Mouse (Mus musculus): ENCODE results near the gene Ccdc42. TPM values are rescaled to one million over a fixed set of nuclear protein-coding genes. Genes with fewer than 3 reads are reported as not detected.

Gene Ccdc42
- 0.92 and 1.5 TPM in 2 replicates for polyA plus RNA-seq (2014; fragmentation: Nextera tagmentation; extraction: Ambion mirVana)

DNA sequence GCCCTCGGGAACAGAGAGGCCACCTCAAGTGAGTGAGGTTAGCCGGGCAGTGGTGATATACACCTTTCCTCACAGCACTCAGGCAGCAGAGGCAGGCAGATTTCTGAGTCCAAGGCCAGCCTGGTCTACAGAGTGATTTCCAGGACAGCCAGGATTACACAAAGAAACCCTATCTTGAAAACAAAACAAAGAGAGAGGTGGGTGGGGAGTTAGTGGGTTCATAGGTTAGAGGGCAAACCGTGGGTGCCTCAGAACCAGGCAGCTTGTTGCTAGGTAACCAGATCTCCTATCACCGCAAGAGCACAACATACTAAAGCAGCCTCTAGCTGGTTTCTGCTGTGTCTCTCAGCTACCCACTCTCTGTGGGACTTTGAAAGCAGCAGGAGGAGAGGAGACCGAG, at the start of gene Ccdc42:
Ccdc42 (plus strand) TSS at position 301 of the 400 bp plus-strand sequence.
- 66% methylated on average over 5 of the region's 5 CpGs for WGBS
- H3K4me1 ChIP-seq (ENCODE audit: control insufficient read depth, insufficient read depth, low read length) = peaks cover 4% of the 10 kb centered on the region
- H3K4me3 ChIP-seq (ENCODE audit: low read depth, low read length) = no peak within 1 kb of the TSS
- no peak within 1 kb of the TSS for H3K4me2 ChIP-seq
- H3K27me3 ChIP-seq (ENCODE audit: control insufficient read depth, insufficient read depth, low read length) = 0 out of 2 replicates have a peak, but pooled peaks cover 3% of the 10 kb centered on the region
- H3K9ac ChIP-seq (ENCODE audit: low read length) = no peak within 1 kb of the TSS
- H3K9me3 ChIP-seq (ENCODE audit: control insufficient read depth, low read length) = no peaks in the 10 kb centered on the region
- no peak within 1 kb of the TSS for H3K27ac ChIP-seq (ENCODE audit: low read depth, low read length)
- ATAC-seq (ENCODE audit: low FRiP score) = no peak
- H3K36me3 ChIP-seq (ENCODE audit: control insufficient read depth, insufficient read depth, low read length) = no peaks in the 10 kb centered on the region
- DNase-seq (ENCODE audit: low spot score, missing footprints) = peak; percentile 81

DNA sequence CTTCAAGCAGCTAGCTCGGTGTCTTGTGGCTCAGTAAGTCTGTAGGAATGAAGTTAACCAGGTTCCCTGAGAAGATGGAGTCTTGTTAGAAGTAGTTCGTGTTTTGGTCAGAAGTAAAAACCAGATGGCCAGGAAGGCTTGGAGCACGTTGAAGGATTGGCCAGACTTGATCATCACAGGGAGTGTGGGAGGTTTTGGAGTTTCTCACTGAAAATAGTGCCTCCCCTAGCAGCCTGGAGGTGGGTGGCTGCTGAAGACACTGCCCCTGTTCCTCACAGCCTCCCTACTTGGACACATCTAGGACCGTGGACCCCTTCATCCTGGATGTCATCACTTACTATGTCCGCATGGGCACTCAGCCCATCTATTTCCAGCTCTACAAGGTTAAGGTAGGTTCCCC, 47.2 kb upstream of the Ccdc42 start:
- DNase-seq (ENCODE audit: low spot score, missing footprints) (peak; percentile 56), ATAC-seq (ENCODE audit: low FRiP score) (no peak)
- 64% methylated on average over 5 of the region's 5 CpGs for WGBS
- Histone ChIP-seq H3K9me3 (ENCODE audit: control insufficient read depth, low read length) (no peaks in the 10 kb centered on the region), H3K4me3 (ENCODE audit: low read depth, low read length) (no peak overlapping the region), H3K9ac (ENCODE audit: low read length) (no peak overlapping the region), H3K27ac (ENCODE audit: low read depth, low read length) (no peak overlapping the region), H3K27me3 (ENCODE audit: control insufficient read depth, insufficient read depth, low read length) (no peaks in the 10 kb centered on the region), H3K36me3 (ENCODE audit: control insufficient read depth, insufficient read depth, low read length) (no peaks in the 10 kb centered on the region), H3K4me1 (ENCODE audit: control insufficient read depth, insufficient read depth, low read length) (no peaks in the 10 kb centered on the region), H3K4me2 (no peak overlapping the region)

GRCm38 (mm10) chr11:68544554-68544953, 42.3 kb upstream of the Ccdc42 start:
- H3K9ac ChIP-seq (ENCODE audit: low read length) = no peak overlapping the region
- no peaks in the 10 kb centered on the region for H3K9me3 ChIP-seq (ENCODE audit: control insufficient read depth, low read length)
- no peaks in the 10 kb centered on the region for H3K27me3 ChIP-seq (ENCODE audit: control insufficient read depth, insufficient read depth, low read length)
- no peak overlapping the region for H3K4me3 ChIP-seq (ENCODE audit: low read depth, low read length)
- WGBS = 14% methylated on average over 8 of the region's 8 CpGs
- ATAC-seq (ENCODE audit: low FRiP score) (no peak), DNase-seq (ENCODE audit: low spot score, missing footprints) (peak; percentile 79)
- no peak overlapping the region for H3K4me2 ChIP-seq
- no peaks in the 10 kb centered on the region for H3K4me1 ChIP-seq (ENCODE audit: control insufficient read depth, insufficient read depth, low read length)
- H3K36me3 ChIP-seq (ENCODE audit: control insufficient read depth, insufficient read depth, low read length) = no peaks in the 10 kb centered on the region
- H3K27ac ChIP-seq (ENCODE audit: low read depth, low read length) = no peak overlapping the region

GRCm38 (mm10) chr11:68545172-68545571, 41.6 kb upstream of the Ccdc42 start:
- WGBS = 55% methylated on average over 7 of the region's 7 CpGs
- Histone ChIP-seq H3K4me2 (no peak overlapping the region), H3K27me3 (ENCODE audit: control insufficient read depth, insufficient read depth, low read length) (no peaks in the 10 kb centered on the region), H3K9ac (ENCODE audit: low read length) (no peak overlapping the region), H3K4me3 (ENCODE audit: low read depth, low read length) (no peak overlapping the region), H3K9me3 (ENCODE audit: control insufficient read depth, low read length) (no peaks in the 10 kb centered on the region), H3K27ac (ENCODE audit: low read depth, low read length) (no peak overlapping the region), H3K36me3 (ENCODE audit: control insufficient read depth, insufficient read depth, low read length) (no peaks in the 10 kb centered on the region), H3K4me1 (ENCODE audit: control insufficient read depth, insufficient read depth, low read length) (no peaks in the 10 kb centered on the region)
- ATAC-seq (ENCODE audit: low FRiP score) (no peak), DNase-seq (ENCODE audit: low spot score, missing footprints) (no peak)

DNA sequence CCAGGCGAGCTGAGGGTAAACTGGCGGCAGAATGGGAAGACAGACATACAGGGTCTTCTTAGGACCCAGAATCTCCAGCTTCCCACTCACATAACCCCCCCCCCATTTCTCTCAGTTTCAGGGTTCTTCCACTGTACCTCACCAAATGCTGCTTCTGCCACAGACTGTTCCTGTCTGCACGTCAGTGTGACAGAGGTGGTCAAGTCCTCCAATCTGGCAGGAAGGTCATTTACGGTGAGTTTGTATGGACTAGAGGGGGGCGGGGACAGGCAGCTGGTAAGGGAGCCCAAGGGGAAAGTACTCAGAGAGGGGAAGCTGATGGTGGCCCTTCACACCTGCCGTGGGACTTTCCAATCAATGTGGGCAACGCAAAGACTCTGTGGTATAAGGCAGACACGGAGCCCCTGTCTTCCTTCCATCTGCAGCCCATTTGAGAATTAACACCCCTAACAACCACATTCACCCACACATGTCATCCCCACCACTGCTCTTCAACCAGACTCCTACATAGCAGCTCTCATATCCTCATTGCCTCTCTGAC, 41.1 kb upstream of the Ccdc42 start:
- no peak overlapping the region for H3K9ac ChIP-seq (ENCODE audit: low read length)
- no peak overlapping the region for H3K4me2 ChIP-seq
- no peak overlapping the region for H3K4me3 ChIP-seq (ENCODE audit: low read depth, low read length)
- no peak overlapping the region for H3K27ac ChIP-seq (ENCODE audit: low read depth, low read length)
- ATAC-seq (ENCODE audit: low FRiP score) (no peak), DNase-seq (ENCODE audit: low spot score, missing footprints) (peak; percentile 77)
- H3K9me3 ChIP-seq (ENCODE audit: control insufficient read depth, low read length) = no peaks in the 10 kb centered on the region
- 87% methylated on average over 8 of the region's 8 CpGs for WGBS
- H3K36me3 ChIP-seq (ENCODE audit: control insufficient read depth, insufficient read depth, low read length) = no peaks in the 10 kb centered on the region
- H3K27me3 ChIP-seq (ENCODE audit: control insufficient read depth, insufficient read depth, low read length) = no peaks in the 10 kb centered on the region
- no peaks in the 10 kb centered on the region for H3K4me1 ChIP-seq (ENCODE audit: control insufficient read depth, insufficient read depth, low read length)

- 73% methylated on average over 2 of the region's 2 CpGs for WGBS
These were observed 39.3 kb upstream of the Ccdc42 start for GRCm38 (mm10) chr11:68547484-68547883.

GRCm38 (mm10) chr11:68549597-68549996, 37.2 kb upstream of the Ccdc42 start:
- no peak overlapping the region for H3K27ac ChIP-seq (ENCODE audit: low read depth, low read length)
- H3K9me3 ChIP-seq (ENCODE audit: control insufficient read depth, low read length) = no peaks in the 10 kb centered on the region
- WGBS = 50% methylated on average over 3 of the region's 3 CpGs
- ATAC-seq (ENCODE audit: low FRiP score) (no peak), DNase-seq (ENCODE audit: low spot score, missing footprints) (no peak)
- no peak overlapping the region for H3K4me2 ChIP-seq
- H3K27me3 ChIP-seq (ENCODE audit: control insufficient read depth, insufficient read depth, low read length) = no peaks in the 10 kb centered on the region
- no peaks in the 10 kb centered on the region for H3K36me3 ChIP-seq (ENCODE audit: control insufficient read depth, insufficient read depth, low read length)
- H3K4me3 ChIP-seq (ENCODE audit: low read depth, low read length) = no peak overlapping the region
- no peaks in the 10 kb centered on the region for H3K4me1 ChIP-seq (ENCODE audit: control insufficient read depth, insufficient read depth, low read length)
- H3K9ac ChIP-seq (ENCODE audit: low read length) = no peak overlapping the region

More at GRCm38 (mm10) chr11:68547484-68547883, 39.3 kb upstream of the Ccdc42 start:
- Histone ChIP-seq H3K4me1 (ENCODE audit: control insufficient read depth, insufficient read depth, low read length) (no peaks in the 10 kb centered on the region), H3K36me3 (ENCODE audit: control insufficient read depth, insufficient read depth, low read length) (no peaks in the 10 kb centered on the region), H3K27ac (ENCODE audit: low read depth, low read length) (no peak overlapping the region), H3K9ac (ENCODE audit: low read length) (no peak overlapping the region), H3K27me3 (ENCODE audit: control insufficient read depth, insufficient read depth, low read length) (no peaks in the 10 kb centered on the region), H3K9me3 (ENCODE audit: control insufficient read depth, low read length) (no peaks in the 10 kb centered on the region), H3K4me3 (ENCODE audit: low read depth, low read length) (no peak overlapping the region), H3K4me2 (no peak overlapping the region)
- ATAC-seq (ENCODE audit: low FRiP score) (no peak), DNase-seq (ENCODE audit: low spot score, missing footprints) (no peak)

GRCm38 (mm10) chr11:68550358-68550757, 36.5 kb upstream of the Ccdc42 start:
- Histone ChIP-seq H3K4me3 (ENCODE audit: low read depth, low read length) (no peak overlapping the region), H3K9me3 (ENCODE audit: control insufficient read depth, low read length) (no peaks in the 10 kb centered on the region), H3K27ac (ENCODE audit: low read depth, low read length) (no peak overlapping the region), H3K4me2 (no peak overlapping the region), H3K9ac (ENCODE audit: low read length) (no peak overlapping the region), H3K36me3 (ENCODE audit: control insufficient read depth, insufficient read depth, low read length) (no peaks in the 10 kb centered on the region), H3K4me1 (ENCODE audit: control insufficient read depth, insufficient read depth, low read length) (no peaks in the 10 kb centered on the region), H3K27me3 (ENCODE audit: control insufficient read depth, insufficient read depth, low read length) (no peaks in the 10 kb centered on the region)
- 63% methylated on average over 4 of the region's 4 CpGs for WGBS
- ATAC-seq (ENCODE audit: low FRiP score) = no peak
- DNase-seq (ENCODE audit: low spot score, missing footprints) = no peak

GRCm38 (mm10) chr11:68553981-68554471, 32.8 kb upstream of the Ccdc42 start:
- WGBS = 45% methylated on average over 8 of the region's 8 CpGs
- DNase-seq (ENCODE audit: low spot score, missing footprints) (peak; percentile 82), ATAC-seq (ENCODE audit: low FRiP score) (no peak)
- no peaks in the 10 kb centered on the region for H3K9me3 ChIP-seq (ENCODE audit: control insufficient read depth, low read length)
- H3K4me3 ChIP-seq (ENCODE audit: low read depth, low read length) = no peak overlapping the region
- H3K4me2 ChIP-seq = no peak overlapping the region
- H3K4me1 ChIP-seq (ENCODE audit: control insufficient read depth, insufficient read depth, low read length) = peaks cover 5% of the 10 kb centered on the region; the same call in 1 of the 2 replicates
- no peak overlapping the region for H3K27ac ChIP-seq (ENCODE audit: low read depth, low read length)
- peaks cover 2% of the 10 kb centered on the region; the same call in 1 of the 2 replicates for H3K27me3 ChIP-seq (ENCODE audit: control insufficient read depth, insufficient read depth, low read length)
- no peak overlapping the region for H3K9ac ChIP-seq (ENCODE audit: low read length)
- H3K36me3 ChIP-seq (ENCODE audit: control insufficient read depth, insufficient read depth, low read length) = no peaks in the 10 kb centered on the region

All from midbrain, embryonic 11.5 days (tissue).